Mouse (Mus musculus) liver, embryonic 15.5 days (tissue): ENCODE data around the gene Mycbp. TPM values are rescaled to one million over a fixed set of nuclear protein-coding genes. Genes with fewer than 3 reads are reported as not detected.

Experiments
- polyA plus RNA-seq: library from polyadenylated mRNA; unstranded; fragments of >200 nt; fragmentation: Nextera tagmentation; extraction: Ambion mirVana; gene quantifications from 2 replicates; pipeline ENCODE4 v1.2.1, GENCODE M21; 2015

Mycbp gene
- polyA plus RNA-seq, 1 experiment from 2014 or later, result 45.1 TPM

Other genes with a start within 250 kb of the Mycbp start
- 8.4 and 9.6 TPM in 2 replicates for gene Macf1, start 220.5 kb upstream of the Mycbp start, polyA plus RNA-seq
- gene Ndufs5, start 186.6 kb upstream of the Mycbp start, polyA plus RNA-seq, result 144 and 157 TPM in 2 replicates
- gene Akirin1, start 154.5 kb upstream of the Mycbp start, polyA plus RNA-seq, result 22.6 and 23.6 TPM in 2 replicates
- not detected in 2 replicates for gene Rhbdl2, start 117.0 kb upstream of the Mycbp start, polyA plus RNA-seq
- 0.03 TPM in 1 of 2 replicates, not detected in the other for gene 4933427I04Rik, start 45.2 kb upstream of the Mycbp start, polyA plus RNA-seq
- 20.0 and 22.3 TPM in 2 replicates for gene Rragc, start 12.6 kb downstream of the Mycbp start, polyA plus RNA-seq
- gene 4930535I16Rik, start 13.2 kb downstream of the Mycbp start, polyA plus RNA-seq, result not detected in 2 replicates